Mouse (Mus musculus) kidney, adult 2 months (tissue): ENCODE measurements around the gene Arl15. TPM values are rescaled to one million over a fixed set of nuclear protein-coding genes. Genes with fewer than 3 reads are reported as not detected.

Experiments
- DNase-seq: peaks from one replicate; pipeline ENCODE4 v3.0.0; 2021
- H3K27ac ChIP-seq: fragments of 200-500 bp; 2 replicates; pipeline ENCODE4 v1.5.1; 2012; ENCODE audit warnings: low read depth, low read length, control low read depth, inconsistent platforms; ENCODE audit not compliant: insufficient read depth
- H3K27me3 ChIP-seq: fragments of 200-500 bp; replicated peaks from 2 replicates; pipeline ENCODE4 v1.6.1; 2012; ENCODE audit warnings: mild to moderate bottlenecking, moderate library complexity, low read length, inconsistent platforms; ENCODE audit not compliant: control insufficient read depth, insufficient read depth
- H3K36me3 ChIP-seq: fragments of 200-500 bp; 2 replicates; pipeline ENCODE4 v1.6.1; 2012; ENCODE audit warnings: mild to moderate bottlenecking, moderate library complexity, low read length, inconsistent platforms; ENCODE audit not compliant: control insufficient read depth, insufficient read depth
- H3K4me1 ChIP-seq: fragments of 200-500 bp; 2 replicates; pipeline ENCODE4 v1.6.1; 2011; ENCODE audit warnings: low read length; ENCODE audit not compliant: control insufficient read depth, insufficient read depth
- H3K4me3 ChIP-seq: fragments of 200-500 bp; 2 replicates; pipeline ENCODE4 v1.5.1; 2011; ENCODE audit warnings: mild to moderate bottlenecking, low read depth, low read length, control low read depth; ENCODE audit not compliant: insufficient read depth
- CTCF ChIP-seq: fragments of 200-500 bp; conservative IDR thresholded peaks from 2 replicates; pipeline ENCODE4 v1.5.1; 2011; ENCODE audit warnings: low read depth, mild to moderate bottlenecking, control low read depth, low read length, moderate library complexity, mixed read lengths; ENCODE audit not compliant: insufficient read depth, insufficient read length
- POLR2A ChIP-seq: fragments of 200-500 bp; IDR thresholded peaks from one replicate; pipeline ENCODE4 v1.6.1; 2011; ENCODE audit warnings: low read depth, low read length, control low read depth
- WGBS: fragments of 180-500 bp; shearing (Covaris S2); methylation state at CpG from one replicate; pipeline ENCODE4 v1.1.7; 2018; 5-methylcytosine and 5-hydroxymethylcytosine counted together
- polyA plus RNA-seq: library from polyadenylated mRNA; depleted of rRNA; stranded (reverse); fragments of >200 nt; gene quantifications from 2 replicates; pipeline ENCODE4 v1.2.3, GENCODE M21; 2012

Gene Arl15
- polyA plus RNA-seq, 1 experiment = 9.4 TPM

DNA sequence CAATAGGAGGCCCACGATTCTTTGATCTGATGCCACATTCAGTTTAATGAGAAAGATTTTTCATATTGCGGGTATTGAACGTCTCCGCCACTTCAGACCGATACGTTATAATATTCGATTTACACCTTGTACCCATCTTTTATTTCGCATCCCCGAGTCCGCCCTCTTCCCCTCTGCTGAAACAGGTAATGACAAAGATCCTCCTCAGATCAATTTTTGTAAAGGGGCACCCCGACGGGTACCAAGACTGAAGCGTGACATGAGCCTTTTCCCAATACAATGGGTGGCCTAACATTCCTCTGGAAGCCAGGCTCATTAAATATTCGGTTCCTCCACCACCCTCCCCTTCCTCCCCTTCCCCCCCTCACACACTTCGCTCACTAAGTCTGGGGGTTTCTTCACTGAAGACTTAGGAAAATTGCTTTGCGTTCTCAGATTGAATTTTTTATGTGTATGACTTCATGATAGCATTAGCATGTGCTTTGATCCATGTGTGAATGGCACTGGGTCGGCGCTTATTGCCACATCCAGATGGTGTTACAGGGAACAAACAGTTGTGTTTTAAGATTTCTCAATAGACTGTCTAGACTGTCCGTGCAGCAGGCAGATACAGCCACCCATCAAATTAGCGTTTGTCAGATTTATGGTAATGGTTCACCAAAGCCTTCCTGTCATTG lies 85.5 kb downstream of the Arl15 start:
- H3K4me1 ChIP-seq = peaks cover 5% of the 10 kb centered on the region; the same call in 1 of the 2 replicates
- no peak for TF ChIP-seq CTCF
- no peak for TF ChIP-seq POLR2A
- WGBS = 66% methylated on average over 20 of the region's 20 CpGs
- no peaks in the 10 kb centered on the region for H3K36me3 ChIP-seq
- no peak overlapping the region for H3K27ac ChIP-seq
- H3K27me3 ChIP-seq = no peaks in the 10 kb centered on the region
- H3K4me3 ChIP-seq = no peak overlapping the region
- peak; percentile 28 for DNase-seq

DNA sequence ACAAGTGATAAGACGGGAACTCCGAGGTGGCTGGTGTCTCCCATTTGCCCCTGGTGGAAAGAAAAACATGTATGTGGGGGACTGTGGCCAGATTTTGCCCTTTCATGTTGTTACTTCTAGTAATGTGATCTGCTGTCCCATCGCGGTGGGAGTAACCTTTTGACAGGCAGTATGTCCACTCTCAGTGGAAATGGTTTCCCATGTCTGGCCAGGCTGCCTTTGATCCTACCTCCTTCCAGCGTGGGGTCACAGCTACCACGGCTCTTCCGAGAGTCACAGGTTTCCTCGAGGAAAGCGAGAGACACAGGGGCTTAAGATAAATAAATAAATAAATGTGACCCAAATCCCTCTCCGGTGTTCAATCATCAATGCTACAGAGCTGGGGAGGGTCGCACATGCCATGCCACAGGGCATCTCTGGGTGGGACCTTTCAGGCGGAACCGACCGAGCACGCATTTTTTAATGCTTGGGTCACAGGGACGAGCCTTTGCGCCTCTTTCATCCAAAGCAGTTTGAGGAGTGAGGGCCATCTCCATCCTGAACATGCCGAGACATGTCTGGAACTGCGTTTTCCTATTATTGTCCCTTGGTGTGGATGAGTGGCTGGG lies 86.4 kb downstream of the Arl15 start:
- Histone ChIP-seq H3K4me1 (peaks cover 5% of the 10 kb centered on the region; the same call in 1 of the 2 replicates), H3K27ac (no peak overlapping the region), H3K27me3 (no peaks in the 10 kb centered on the region), H3K36me3 (no peaks in the 10 kb centered on the region), H3K4me3 (no peak overlapping the region)
- TF ChIP-seq POLR2A = no peak
- no peak for TF ChIP-seq CTCF
- 51% methylated on average over 19 of the region's 19 CpGs for WGBS
- DNase-seq = no peak

DNA sequence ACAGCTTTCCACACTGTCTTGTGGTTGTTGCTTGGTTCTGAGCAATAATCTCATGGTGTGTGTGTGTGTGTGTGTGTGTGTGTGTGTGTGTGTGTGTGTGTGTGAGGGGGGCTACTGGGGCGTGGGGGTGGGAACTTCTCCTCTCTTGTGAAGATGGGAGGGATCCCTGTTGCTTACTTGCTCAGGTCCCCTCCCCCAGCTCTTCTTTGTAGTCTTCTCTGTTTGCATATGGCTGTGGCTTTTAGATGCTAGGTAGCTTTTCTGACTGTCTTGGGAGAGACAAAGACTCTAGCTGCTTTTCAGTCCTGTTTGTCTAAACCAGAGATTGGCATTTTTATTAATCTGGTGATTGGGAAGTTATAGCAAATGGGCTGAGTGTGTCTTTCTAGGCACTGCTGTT lies 88.7 kb downstream of the Arl15 start:
- peaks cover 5% of the 10 kb centered on the region; the same call in 1 of the 2 replicates for H3K4me1 ChIP-seq
- TF ChIP-seq CTCF = no peak
- no peak for TF ChIP-seq POLR2A
- H3K27ac ChIP-seq = no peak overlapping the region
- 36% methylated on average over 1 of the region's 1 CpGs for WGBS
- no peaks in the 10 kb centered on the region for H3K36me3 ChIP-seq
- no peak for DNase-seq
- H3K27me3 ChIP-seq = no peaks in the 10 kb centered on the region
- H3K4me3 ChIP-seq = no peak overlapping the region

DNA sequence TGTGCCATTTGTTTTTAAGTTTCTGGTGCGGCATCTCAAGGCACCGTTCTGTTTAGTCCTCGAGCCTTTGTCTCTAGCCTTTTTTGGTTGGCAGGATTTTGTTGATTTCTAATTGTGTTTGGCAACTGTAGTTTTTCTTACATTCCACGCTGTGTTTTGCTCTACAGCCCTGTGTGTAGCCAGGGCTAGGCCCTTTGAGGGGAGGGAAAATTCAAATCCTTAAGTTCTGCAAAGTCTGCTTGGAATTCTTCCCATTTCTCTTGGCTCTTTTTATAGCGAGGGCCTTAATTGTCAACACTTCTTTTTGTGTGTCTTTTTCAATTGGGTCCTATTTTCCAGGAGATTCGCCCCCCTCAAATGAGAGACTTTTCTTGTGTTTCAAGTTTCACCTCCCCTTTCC lies 92.8 kb downstream of the Arl15 start:
- Histone ChIP-seq H3K27me3 (no peaks in the 10 kb centered on the region), H3K36me3 (no peaks in the 10 kb centered on the region), H3K4me3 (no peak overlapping the region), H3K4me1 (no peaks in the 10 kb centered on the region; the same call in 1 of the 2 replicates), H3K27ac (no peak overlapping the region)
- WGBS = 88% methylated on average over 6 of the region's 6 CpGs
- no peak for TF ChIP-seq CTCF
- TF ChIP-seq POLR2A = no peak
- no peak for DNase-seq

- H3K27me3 ChIP-seq = no peaks in the 10 kb centered on the region
- TF ChIP-seq POLR2A = no peak
- no peak for TF ChIP-seq CTCF
- WGBS = 82% methylated on average over 5 of the region's 5 CpGs
- H3K36me3 ChIP-seq = no peaks in the 10 kb centered on the region
- DNase-seq = no peak
- H3K4me3 ChIP-seq = no peak overlapping the region
- H3K4me1 ChIP-seq = no peaks in the 10 kb centered on the region; the same call in 1 of the 2 replicates
- no peak overlapping the region for H3K27ac ChIP-seq
Measured at GRCm38 (mm10) chr13:113888126-113888525, 93.8 kb downstream of the Arl15 start.

GRCm38 (mm10) chr13:113888704-113889103 lies 94.4 kb downstream of the Arl15 start:
- H3K4me1 ChIP-seq = no peaks in the 10 kb centered on the region; the same call in 1 of the 2 replicates
- no peak for TF ChIP-seq POLR2A
- no peak for TF ChIP-seq CTCF
- WGBS = 66% methylated on average over 16 of the region's 16 CpGs
- no peaks in the 10 kb centered on the region for H3K36me3 ChIP-seq
- no peak overlapping the region for H3K27ac ChIP-seq
- no peak for DNase-seq
- H3K27me3 ChIP-seq = no peaks in the 10 kb centered on the region
- no peak overlapping the region for H3K4me3 ChIP-seq
